Mouse (Mus musculus) gonadal fat pad, adult 2 months (tissue): ENCODE results near the gene Lrfn1. TPM values are rescaled to one million over a fixed set of nuclear protein-coding genes. Genes with fewer than 3 reads are reported as not detected.
"Not testable (repeated sequence)": the region's sequence is repeated elsewhere in the genome, so short reads cannot be mapped to it uniquely, and the experiment has no call there.

Source experiments
- DNase-seq: peaks from one replicate; pipeline ENCODE4 v3.0.0-alpha.2; 2012; ENCODE audit warnings: low read depth
- polyA plus RNA-seq: library from polyadenylated mRNA; depleted of rRNA; stranded (reverse); fragments of >200 nt; gene quantifications from 2 replicates; pipeline ENCODE4 v1.2.3, GENCODE M21; 2012; rRNA removed

The Lrfn1 gene
- polyA plus RNA-seq, 1 experiment: 6.6 TPM

- DNase-seq: not testable (repeated sequence)
Measured at GRCm38 (mm10) chr7:28510405-28510974, 58.7 kb downstream of the Lrfn1 start, which contains the start of gene Ifnl2. Ifnl2 (minus strand) TSS chr7:28510455.

DNA sequence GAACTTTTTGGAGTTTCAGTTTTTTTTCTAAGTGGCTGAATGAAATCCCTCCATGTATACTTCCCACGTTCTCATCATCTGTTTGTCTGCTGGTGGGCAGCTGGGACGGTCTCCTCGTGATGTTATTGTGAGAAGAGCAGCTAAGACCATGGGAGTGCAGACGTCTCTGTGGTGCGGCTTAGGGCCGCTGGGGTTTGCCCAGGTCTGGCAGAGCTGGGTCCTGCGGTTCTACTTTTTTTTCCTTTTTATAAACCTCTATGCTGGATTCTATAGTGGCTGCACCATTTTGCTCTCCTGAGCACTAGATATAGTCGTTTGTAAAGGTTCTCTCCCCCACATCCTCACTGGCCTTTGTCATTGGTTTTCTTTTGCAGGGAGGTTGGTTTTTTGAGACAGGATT lies 59.7 kb downstream of the Lrfn1 start:
- no peak for DNase-seq

Other genes starting within 250 kb of the Lrfn1 start
- gene Eid2, start 184.1 kb upstream of the Lrfn1 start, polyA plus RNA-seq: 6.4 and 7.2 TPM in 2 replicates
- gene Eid2b, start 174.2 kb upstream of the Lrfn1 start, polyA plus RNA-seq: 7.9 and 11.4 TPM in 2 replicates
- gene Selenov, start 160.8 kb upstream of the Lrfn1 start, polyA plus RNA-seq: 1.0 and 1.2 TPM in 2 replicates
- gene Dll3, start 149.7 kb upstream of the Lrfn1 start, polyA plus RNA-seq: 0.11 TPM in 2 replicates
- 81.9 and 89.8 TPM in 2 replicates for gene Timm50, start 139.9 kb upstream of the Lrfn1 start, polyA plus RNA-seq
- 106 and 108 TPM in 2 replicates for gene Supt5, start 113.2 kb upstream of the Lrfn1 start, polyA plus RNA-seq
- 901 and 971 TPM in 2 replicates for gene Rps16, start 101.3 kb upstream of the Lrfn1 start, polyA plus RNA-seq
- 21.5 and 25.0 TPM in 2 replicates for gene Plekhg2, start 79.4 kb upstream of the Lrfn1 start, polyA plus RNA-seq
- gene Zfp36, start 71.7 kb upstream of the Lrfn1 start, polyA plus RNA-seq: 37.7 and 40.8 TPM in 2 replicates
- 49.8 and 58.9 TPM in 2 replicates for gene Med29, start 59.3 kb upstream of the Lrfn1 start, polyA plus RNA-seq
- gene Paf1, start 59.0 kb upstream of the Lrfn1 start, polyA plus RNA-seq: 78.0 and 96.3 TPM in 2 replicates
- 8.6 and 10.3 TPM in 2 replicates for gene Gmfg, start 14.5 kb upstream of the Lrfn1 start, polyA plus RNA-seq
- gene Ifnl2, start 58.5 kb downstream of the Lrfn1 start, polyA plus RNA-seq: not detected in 2 replicates
- gene Ifnl3, start 70.9 kb downstream of the Lrfn1 start, polyA plus RNA-seq: not detected in 2 replicates
- 0.86 and 6.9 TPM in 2 replicates for gene Sycn, start 88.9 kb downstream of the Lrfn1 start, polyA plus RNA-seq
- 0.23 and 0.65 TPM in 2 replicates for gene Nccrp1, start 95.3 kb downstream of the Lrfn1 start, polyA plus RNA-seq
- gene Samd4b, start 146.2 kb downstream of the Lrfn1 start, polyA plus RNA-seq: 72.6 and 88.2 TPM in 2 replicates
- gene Pak4, start 146.2 kb downstream of the Lrfn1 start, polyA plus RNA-seq: 33.8 and 43.6 TPM in 2 replicates
- gene Acp7, start 179.4 kb downstream of the Lrfn1 start, polyA plus RNA-seq: 0.37 TPM in 1 of 2 replicates, not detected in the other
- 2.4 and 3.1 TPM in 2 replicates for gene Fbxo27, start 240.9 kb downstream of the Lrfn1 start, polyA plus RNA-seq